Mouse (Mus musculus) embryonic fibroblast, embryonic 13.5 days (primary cell): ENCODE measurements around the gene Nexn.

Experiments used
- CTCF ChIP-seq: IDR thresholded peaks from 2 replicates; pipeline ENCODE4 v1.5.1; 2011; ENCODE audit warnings: mild to moderate bottlenecking, control low read depth, low read length, moderate library complexity, borderline replicate concordance; ENCODE audit not compliant: insufficient read depth
- POLR2A ChIP-seq: IDR thresholded peaks from 2 replicates; pipeline ENCODE4 v1.6.1; 2011; ENCODE audit warnings: low read depth, mild to moderate bottlenecking, control low read depth, low read length, moderate library complexity

GRCm38 (mm10) chr3:152282126-152282525 lies 16.0 kb upstream of the Nexn start:
- TF ChIP-seq CTCF = no peak
- no peak for TF ChIP-seq POLR2A
